Mouse (Mus musculus) thymus, postnatal 4 days (tissue): ENCODE measurements at regions not wholly inside any gene's neighbourhood (a gene's known extent, or its start where the extent isn't known, plus 50 kb on each side); places are given as distances from the start of the nearest gene placed in this dataset.

ENCODE experiments used
- DNase-seq: peaks from one replicate; pipeline ENCODE4 v3.0.0; 2021

DNA sequence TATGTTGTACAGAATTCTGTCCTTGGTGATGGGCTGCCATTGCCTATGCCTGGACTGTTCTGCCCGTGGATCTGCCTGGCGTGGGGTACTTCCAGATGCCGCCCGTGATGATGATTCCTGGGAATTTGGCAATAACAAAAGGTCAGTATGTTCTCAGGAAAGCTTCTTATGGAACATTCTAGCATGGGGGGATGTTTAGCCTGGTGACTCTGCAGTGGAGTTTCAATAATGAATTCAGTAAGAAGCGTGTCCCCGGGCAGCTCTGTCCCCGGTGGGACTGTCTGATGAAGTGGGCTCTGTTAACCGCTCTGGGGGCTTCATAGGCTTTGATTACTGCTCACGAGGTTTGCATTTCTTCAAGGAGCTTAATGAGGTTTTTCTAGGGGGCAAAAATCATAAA lies 252.9 kb upstream of the Daam1 start:
- no peak for DNase-seq

DNA sequence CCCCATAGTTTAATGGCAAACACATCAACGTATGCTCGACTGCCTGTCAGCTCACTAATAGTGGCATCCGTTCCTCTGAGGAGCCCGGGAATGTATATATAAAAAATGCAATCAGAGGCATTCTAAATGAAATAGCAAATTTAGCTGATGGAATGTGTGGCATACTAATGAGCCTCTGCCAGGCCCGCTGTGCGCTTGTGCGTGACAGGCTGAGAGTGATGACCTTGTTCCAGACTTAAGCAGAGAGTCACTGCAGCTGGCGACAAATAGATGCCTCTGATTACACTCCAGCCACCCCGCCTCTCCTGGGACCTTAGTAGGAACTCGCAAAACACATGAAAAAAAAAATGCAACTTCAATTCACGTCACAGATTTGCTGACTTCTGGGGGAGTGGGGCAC lies 252.0 kb upstream of the Daam1 start:
- no peak for DNase-seq

DNA sequence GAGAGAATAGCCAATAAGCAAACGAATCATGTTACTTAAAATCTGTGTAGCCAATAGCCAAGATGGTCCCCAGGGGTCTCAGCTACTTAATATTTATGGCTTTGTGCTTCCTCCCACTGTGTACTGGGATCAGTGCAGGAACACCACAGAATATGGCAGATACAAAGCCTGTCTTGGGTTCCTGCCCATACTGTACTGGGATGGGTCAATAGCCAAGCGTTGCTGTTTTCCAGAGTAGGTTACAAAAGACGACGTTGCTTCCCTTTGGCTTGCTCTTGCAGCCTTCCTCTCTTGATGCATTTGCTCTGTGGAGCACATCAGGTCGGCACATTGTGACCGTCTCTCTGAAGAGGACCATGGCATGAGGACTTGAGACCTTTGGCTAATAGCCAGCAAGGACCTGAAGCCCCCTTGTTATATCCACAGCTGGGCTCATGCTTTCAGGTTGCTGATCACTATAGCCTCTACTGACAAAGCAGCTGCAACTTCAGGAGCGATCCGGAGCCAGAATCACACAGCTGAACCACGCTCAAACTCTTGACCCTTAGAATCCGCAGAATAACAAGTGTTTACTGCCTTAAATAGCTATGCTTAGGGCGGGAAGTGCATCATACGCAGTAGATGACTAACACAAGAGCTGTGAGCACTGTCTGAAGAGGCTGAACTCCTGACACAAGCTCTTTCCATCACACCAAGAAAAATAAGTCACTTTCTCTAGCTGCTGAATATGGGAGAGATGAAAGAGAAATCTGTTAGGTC lies 250.2 kb upstream of the Daam1 start:
- no peak for DNase-seq

DNA sequence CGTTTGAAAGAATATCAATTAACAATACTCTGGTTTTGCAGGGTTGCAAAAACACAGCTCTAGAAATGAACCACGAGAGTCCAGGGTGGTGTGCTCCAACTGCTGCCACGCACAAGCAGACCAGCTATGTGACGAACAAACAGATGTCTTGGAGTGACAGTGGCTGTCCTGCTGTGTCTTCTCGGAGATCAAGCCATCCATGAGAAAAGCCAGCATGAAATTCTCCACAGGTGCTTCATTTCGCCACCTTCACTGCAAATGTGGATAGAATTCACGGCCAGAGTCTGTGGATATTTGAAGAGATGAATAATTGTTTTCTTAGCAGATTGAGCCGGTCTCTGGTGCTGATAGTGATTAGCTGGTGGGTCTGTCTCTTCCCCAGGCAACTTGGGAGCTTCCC lies 246.3 kb upstream of the Daam1 start:
- DNase-seq = no peak

DNA sequence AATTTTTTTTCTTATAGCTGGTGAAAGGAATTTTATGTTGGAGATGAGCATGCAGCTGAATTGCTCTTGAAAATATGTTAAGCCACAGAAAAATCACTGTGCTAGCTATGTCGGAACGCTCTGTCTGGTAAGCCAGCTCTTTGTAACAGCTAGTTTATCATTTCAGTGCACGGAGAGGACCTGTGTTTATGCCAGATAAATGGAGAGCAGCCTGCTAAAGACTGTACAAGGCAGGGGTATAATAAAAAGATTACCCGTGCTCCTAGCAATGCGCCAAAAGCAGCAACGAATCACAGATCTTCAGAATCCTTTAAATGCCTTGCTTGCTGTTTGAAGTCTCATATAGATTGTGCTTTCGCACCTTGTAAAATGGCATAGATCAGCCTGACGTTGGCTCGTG lies 232.2 kb upstream of the Daam1 start:
- DNase-seq = no peak

DNA sequence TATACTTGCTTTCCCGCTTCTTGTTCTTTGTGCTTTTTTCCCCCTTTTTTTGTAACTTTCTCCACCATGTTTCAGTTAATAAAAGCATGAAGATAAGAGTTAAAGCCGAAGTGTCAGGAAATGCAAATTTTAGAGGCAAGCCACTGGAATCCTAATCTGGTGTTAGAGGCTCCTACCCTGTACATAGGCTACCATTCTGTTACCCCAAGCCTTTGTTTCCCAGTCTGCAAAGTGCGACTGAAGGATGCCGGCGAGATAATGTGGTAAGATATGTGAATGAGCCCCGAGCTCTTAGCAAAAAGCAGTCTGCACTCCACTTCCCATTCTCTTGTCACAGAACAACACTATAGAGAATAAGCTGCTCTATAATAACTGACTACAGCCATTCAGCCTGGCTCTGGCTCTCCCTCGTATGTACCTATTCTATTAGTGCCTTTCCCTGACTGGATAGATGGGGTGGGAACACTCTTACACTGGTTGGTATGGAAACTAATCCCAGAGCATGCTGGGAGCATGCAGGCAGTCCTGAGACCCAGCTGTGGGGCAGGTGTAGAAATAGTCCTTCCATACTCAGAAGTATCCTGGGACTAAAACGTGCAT lies 229.7 kb upstream of the Daam1 start:
- DNase-seq = no peak

DNA sequence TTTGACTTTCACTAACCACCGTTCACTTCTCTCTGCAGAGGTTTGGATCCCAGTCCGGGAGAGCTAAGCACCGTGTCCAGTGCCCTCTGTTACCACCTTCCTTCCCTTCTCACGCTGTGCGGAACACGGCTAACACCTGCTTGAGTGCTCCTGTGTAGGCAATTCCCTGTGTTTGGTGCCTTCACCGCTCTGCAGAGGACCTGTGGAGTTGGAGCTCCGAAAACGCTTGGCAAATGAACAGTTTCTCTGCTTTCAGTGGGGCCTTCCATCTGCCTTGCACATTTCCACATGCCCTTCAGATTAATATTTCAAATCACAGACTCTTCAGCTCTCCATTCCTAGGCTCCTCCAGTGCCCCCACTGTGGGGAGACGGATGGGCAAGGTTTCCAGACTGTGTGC lies 227.7 kb upstream of the Daam1 start:
- no peak for DNase-seq

DNA sequence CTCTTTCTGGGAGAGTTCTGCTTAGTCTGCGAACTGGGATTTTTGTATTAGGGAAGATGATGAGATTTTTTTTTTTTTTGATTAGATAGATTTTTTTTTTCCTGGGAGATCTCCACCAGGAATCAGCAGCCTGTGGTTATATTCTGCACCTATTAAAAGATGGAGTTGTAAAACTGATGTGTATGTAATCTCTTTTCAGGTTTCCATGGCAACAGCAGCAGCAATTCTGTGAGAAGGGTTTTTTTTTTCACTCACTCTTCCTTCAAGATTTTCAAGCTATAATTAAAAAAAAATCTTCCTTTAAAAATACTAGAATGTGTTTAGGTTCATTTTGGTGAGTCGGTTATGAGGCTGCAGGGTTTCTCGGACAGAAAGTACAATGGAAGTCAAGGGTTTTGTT lies 224.5 kb upstream of the Daam1 start:
- no peak for DNase-seq

DNA sequence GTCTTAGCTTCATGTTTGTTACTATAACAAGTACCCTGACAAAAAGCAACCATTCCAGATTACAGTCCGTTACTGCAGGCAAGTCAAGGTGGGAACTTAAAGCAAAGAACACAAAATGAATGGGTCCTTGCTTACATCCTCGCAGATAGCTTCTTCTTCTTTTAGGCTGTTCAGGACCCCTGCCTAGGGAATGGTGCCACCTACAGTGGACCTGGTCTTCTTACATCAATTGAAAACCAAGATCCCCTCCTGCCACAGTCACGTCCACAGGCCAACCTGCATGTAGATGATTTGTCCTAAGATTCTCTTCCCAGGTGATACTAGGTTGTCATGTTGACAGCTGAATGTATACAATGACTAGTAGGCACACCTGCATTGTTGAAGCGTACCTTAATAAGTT lies 222.9 kb upstream of the Daam1 start:
- no peak for DNase-seq

DNA sequence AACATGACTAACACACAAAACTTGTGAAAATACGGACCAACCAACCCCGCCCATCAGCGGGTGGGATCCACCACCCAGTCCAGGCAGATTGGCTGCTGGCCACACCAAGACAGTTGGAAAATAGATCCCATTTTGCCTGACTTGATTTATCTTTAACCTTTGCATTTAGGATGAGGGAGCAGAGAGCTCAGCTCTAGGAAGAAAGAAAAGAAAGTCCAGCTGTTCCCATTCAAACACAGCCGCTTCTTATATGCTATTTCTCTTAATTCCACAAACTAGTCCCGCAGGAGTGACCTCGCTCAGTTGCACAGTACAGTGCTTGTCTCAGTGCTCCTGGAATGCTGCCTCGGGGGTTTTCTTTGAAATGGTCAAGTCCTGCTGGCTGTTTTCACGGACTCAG lies 217.6 kb upstream of the Daam1 start:
- DNase-seq = no peak

DNA sequence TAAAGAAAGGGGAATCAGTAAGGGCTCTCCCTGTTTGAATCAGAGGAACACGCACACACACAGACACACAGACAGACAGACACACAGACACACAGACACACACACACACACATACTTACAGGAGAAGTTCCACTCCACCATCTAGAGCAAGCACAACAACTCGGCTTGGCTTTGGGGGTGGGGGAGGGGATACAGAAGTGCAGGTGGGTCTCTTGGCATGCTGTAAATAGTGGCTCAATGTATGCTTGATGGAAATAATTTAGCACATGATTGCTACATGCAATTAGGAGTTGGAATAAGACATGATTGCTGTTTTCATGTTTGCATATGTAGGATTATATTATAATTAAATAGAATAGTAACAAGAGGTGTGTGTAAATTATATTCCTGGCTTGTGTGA lies 215.9 kb upstream of the Daam1 start:
- no peak for DNase-seq

DNA sequence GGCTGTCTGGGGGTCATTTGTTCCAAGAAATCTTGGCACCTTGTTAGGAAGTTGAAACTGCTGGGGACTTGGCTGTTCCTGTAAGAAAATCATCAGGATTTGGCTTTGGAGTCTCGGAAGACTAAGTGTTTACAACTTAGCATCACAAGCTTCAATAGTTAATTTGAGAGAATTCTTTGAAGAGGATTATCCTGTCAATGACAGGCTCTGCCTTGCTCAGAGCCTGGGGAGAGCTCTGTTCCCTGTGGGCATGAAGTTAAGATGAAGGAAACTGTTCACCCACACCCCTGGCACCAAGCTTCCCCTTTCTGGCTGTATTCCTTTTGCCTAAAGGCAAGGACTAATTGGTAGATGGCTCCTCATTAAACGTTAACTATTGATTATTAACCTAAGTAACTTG lies 215.5 kb upstream of the Daam1 start:
- DNase-seq = no peak

DNA sequence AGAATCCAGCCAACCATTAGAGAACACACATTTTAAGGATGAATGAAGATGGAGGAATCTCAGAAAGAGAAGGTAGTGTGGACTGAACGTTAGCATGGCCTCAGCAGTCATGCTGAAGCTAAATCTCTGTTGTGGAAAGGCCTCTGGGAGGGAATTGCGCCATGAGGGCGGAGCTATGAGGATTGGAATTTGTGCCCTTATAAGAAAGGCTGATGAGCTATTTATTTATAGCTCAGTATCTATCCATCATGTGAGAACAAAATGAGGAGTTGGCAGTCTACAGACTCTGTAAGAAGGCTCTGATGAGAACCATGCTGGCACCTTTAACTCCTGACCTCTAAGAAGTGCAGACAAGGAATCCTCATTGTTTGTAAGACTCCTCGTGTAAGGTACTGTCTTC lies 214.8 kb upstream of the Daam1 start:
- DNase-seq = no peak

DNA sequence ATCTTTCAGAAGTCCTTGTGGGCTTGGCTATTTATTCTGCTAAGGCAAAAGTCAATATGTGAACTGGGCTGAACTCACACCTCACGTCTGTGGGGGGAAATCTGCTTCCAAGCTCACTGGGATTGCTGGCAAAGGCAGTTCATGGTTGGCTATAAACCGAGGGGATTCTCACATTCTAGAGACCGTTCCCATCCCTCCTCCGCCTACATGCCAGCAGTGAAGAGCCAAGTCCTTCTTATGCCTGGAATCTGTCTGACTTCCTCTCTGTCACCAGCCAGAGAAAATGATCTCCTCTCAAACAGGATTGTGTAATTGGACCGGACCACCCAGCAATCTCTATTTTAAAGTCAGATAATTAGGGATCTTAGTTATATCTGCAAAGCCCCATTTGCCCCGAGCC lies 212.4 kb upstream of the Daam1 start:
- no peak for DNase-seq

DNA sequence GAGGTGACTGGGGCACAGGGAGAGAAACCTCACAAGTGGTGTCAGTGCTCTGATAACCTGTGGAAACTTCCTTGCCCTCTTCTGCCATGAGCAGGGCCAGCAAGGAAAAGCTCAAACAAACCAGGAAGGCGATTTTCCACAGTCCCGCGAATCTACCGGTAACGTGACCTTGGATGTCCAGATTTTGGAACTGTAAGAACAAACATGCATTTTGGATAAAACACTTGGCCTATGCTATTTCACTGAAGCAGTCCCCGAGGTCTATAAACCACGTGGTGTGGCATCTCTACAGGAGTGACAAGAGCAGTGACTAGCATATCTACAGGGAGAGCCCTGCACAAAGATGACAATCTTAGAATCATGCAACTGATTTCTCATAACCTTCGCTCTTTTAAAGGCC lies 211.9 kb upstream of the Daam1 start:
- no peak for DNase-seq

DNA sequence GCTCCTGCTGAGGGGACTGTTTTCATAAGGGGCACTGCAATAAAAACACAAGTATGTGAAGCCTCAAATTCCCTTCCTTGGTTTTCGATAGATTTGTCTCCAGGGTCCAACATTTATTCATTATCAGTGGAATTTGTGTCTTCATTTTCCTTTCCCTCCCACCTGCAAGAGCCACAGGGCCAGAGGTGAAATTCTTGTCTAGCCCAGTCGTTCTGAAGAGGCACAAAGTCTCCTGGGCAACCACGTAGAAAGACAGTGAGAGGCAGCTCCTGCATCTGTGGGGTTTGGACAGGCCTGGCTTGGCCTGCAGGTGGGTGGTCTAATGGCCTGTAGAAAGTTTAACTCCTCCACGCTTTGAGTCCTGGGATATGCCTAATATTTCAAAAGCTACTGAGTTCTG lies 211.3 kb upstream of the Daam1 start:
- DNase-seq = no peak

DNA sequence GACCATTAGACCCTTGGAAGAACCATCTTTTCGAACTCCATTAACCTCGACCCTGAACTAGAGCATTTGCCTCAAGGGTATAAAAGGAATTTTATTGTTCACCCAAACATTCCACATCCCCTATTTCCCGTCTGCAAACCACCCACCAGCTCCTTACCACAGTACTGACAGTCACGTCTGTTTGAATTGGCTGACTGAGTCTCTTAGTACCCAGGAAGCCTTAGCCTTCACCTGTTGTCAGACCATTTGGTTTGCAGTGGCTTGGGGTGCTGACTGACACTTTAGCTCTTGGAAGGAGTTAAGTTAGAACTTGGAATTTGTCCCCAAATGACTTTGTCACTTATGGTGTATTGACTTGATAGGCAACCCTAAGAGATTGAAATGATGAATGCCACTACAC lies 209.3 kb upstream of the Daam1 start:
- no peak for DNase-seq

DNA sequence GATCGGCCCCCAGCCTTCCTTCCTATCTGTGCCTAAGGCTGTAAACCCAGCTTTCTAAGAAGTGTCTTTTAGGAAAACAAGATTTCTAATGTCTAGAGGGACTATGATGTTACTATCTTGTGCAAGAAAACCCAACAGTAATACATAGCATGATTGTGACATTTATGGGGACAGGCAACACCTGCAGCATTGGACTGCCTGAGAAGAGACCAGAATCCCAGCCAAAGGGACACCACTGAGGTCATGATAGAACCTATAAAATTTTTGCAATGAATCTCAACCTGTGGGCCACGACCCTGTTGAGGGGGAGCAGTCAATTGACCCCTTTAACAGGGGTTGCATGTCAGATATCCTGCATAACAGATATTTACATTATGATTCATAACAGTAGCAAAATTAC lies 208.1 kb upstream of the Daam1 start:
- DNase-seq = no peak

DNA sequence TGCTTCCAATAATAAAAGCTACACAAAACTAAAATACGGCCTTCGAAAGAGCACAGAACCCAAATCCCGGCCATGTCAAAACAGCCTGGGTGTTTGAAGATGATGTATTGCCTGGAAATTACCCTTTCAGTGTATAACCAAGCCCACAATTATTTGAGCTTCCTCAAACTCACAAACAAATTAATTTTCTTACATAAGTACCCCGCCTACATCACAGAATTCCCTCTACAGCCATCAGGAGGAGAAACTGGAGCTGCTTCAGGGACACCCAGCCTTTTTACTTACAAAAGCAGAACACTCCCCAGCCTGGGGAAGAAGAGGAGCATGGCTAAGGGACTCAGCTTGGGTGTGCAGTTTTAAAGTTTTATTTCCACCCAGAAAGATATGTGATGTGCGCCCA lies 207.6 kb upstream of the Daam1 start:
- DNase-seq = no peak

DNA sequence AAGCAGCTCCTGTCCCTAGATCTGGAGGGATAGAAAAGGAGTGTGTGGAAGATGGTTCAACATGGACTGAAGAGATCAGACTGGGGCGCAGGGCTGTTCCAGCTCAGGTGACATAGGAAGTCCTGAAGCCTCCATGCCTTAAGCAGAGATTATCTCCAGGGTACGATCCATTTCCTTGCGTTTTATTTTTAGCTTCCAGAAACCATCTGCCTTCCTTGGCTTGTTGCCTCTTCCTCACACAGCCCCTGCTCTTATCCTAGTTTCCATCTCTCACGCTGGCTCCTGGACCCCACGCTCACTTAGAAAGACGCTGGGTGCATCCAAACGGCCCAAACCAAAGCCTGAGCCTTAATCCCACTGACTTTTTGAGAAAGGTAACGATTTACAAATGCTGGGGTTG lies 206.8 kb upstream of the Daam1 start:
- DNase-seq = no peak

DNA sequence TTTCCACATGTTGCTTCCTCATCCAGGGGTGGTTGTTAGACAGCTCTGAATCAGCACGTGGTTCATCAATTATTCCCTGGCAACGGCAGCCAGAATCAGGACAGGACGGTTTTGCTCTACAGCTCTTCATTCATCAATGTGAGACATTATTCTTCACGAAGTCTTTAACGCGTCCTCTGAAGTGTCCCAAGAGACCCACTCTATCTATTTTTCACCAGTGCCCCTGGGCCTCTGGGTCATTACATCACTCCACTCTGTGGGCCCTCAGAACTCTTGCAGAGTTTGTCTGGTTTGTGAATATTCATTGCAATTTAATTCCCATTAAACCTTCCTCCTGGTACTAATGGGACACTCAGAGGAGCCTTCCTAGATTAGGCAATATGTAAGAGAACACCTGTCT lies 206.2 kb upstream of the Daam1 start:
- DNase-seq = no peak

DNA sequence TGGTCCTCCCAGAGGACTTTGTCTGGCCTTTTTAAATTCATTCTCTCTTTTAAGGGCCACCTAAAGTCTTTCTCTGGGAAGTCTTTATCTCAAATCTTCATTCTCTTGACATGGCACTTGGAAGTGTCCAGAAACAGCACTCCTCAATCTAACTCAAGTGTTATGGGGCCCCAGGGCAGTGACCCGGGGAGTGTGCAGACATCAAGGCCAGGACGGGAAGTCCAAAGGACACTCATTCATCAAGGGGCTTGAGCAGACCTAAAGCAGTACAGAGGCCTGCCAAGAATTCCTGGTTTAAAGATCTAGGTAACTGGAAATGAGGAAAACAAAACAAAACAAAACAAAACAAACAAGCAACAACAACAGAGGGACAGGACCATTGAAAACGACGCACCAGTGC lies 205.8 kb upstream of the Daam1 start:
- DNase-seq = no peak

DNA sequence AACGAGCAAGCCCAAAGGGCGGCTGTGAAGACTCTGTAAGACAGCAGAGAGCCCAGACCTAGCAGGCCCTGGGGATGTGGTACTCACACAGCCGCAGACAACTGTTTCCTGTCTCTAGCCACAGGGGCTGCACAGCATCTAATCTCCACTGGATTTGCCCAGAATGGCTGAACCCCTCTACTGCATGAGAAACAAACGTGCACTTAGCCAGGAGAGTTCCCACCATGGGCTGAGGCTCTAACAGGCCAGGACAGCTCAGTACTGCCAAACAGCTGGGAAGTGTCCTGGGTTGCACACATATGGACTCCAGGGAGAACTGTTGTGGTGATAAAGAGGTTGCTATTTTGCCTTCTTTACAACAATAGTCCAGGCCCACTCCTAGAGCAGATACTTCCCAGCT lies 204.1 kb upstream of the Daam1 start:
- DNase-seq = no peak

DNA sequence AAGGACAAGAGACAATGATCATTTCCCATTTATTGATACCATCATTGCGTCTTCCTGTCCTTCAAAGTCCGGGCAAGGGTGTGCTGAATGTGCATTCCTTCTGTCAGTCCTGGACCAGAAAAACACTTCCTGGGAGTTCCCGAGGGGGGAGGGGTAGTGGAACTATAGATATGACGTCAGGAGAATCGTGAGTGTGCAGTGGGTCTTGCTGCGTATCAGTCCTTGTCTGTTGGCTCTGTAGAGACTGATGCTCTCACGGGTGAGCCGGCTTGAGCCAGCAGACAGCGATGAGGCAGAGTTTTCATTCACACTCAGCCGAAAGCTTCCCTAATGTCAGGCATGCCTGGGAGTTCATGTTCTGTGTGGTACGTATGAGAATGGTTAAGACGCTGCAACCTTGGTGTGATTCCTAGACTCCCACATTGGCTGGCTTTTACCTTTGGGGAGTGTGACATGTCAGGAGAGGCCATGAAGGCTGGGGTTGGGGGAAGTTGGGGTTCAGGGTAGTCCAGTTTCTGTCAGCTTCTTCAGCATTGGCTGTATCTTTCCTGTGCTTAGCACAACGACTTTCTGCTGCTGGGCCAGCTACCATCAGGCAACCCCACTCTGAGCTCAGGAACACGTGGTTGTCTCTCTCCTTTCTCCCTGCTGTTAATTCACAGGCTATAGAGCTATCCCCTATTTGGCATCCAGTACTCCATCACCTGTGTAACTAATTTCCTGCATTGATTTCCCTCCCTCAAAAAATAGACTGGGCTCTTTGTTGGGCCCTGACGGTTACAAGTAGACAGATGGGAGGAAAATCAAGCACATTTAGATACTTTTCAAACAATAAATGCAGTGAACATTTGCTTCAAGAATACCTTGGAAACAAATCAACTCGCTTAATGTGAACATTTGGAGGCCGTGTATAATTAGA lies 203.2 kb upstream of the Daam1 start:
- no peak for DNase-seq
